Mouse (Mus musculus) lung, postnatal 36 days (tissue): ENCODE data around the gene Smyd3.
A peak's percentile ranks its signal among the peaks of the same experiment; 100 is the strongest.

Experiments
- DNase-seq: peaks from one replicate; pipeline ENCODE4 v3.0.0; 2022; ENCODE audit warnings: mixed read lengths

Gene Smyd3

DNA sequence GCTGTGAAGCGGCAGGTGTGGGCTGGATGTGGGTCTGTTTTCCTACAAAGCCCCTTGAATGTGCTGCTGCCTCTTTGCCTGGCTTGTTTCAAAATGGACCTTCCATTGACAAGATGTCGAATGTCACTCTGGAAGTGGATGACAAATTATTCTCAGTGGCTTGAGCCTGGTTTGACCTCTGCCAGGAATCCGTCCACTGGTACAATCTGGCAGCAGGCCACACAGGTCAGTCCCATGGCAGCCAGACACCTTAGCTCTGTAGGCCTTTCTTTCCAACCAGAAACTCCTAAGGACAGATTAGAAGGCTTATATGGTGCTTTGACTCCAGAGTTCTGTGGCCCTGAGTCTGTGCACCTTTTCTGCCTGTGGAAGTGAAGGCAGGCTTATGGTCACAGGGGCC lies 507.9 kb downstream of the Smyd3 start:
- no peak for DNase-seq

DNA sequence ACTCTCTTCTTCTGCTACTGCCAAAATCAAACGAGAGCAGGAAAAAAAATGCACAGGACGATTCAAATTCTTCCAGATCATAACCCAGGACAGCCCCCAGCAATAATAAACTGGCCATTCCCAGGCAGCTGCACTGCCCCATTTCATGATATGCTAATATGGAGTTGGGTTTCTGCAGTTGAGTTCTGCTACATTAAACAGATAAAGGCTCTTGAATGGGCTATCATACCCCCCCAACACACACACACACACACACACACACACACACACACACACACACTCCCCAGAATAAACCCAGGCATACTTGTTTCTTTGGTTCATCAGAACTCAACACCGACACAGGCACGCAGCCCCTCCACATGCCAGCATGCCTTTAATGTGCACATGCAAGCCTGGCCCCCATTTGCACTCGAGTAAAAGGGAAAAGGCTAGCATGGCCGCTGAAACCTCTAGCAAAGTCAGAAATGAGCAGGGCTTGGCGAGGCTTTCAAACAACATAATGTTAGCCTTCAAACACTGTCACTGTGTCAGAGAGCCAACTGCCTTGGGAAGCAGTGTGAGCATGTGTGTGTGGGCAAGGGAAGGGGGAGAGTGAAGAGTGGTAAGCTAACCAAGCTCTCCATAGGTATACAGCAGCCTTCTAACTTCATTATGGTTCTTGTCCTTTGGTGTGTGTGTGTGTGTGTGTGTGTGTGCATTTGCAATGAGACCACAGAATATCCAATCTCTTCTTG lies 513.5 kb downstream of the Smyd3 start:
- no peak for DNase-seq

DNA sequence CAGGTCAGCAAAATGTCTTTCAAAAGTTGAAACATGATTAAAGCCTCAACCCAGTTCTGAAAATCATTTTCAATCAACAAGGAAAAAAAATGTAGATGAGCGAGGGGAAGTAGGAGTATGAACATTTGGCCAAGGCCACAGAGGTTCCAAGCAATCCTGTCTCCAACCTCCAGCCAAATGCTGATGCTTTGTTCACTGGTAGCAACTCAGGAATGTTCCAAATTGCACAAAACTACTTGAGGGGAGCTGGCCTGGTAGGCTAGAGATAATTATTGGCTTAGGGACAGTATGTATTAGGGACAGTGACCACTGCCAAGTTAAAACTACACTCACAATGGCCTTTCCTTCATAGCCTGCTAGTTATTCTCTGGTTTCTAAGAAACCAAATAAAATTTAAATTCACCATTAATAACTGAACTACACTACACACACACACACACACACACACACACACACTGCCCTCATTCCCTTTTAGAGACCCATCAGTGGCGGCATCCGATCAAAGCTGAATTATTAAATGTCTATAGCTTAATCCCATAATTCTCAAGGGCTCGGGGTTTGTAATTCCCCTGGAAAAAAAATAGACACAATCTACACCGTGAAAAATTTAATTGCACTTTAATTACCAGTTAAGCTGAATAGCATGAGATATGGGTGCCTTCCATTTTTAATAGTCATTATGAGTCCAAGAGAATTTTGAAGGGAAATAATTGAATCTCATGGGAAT lies 514.3 kb downstream of the Smyd3 start:
- DNase-seq = no peak

DNA sequence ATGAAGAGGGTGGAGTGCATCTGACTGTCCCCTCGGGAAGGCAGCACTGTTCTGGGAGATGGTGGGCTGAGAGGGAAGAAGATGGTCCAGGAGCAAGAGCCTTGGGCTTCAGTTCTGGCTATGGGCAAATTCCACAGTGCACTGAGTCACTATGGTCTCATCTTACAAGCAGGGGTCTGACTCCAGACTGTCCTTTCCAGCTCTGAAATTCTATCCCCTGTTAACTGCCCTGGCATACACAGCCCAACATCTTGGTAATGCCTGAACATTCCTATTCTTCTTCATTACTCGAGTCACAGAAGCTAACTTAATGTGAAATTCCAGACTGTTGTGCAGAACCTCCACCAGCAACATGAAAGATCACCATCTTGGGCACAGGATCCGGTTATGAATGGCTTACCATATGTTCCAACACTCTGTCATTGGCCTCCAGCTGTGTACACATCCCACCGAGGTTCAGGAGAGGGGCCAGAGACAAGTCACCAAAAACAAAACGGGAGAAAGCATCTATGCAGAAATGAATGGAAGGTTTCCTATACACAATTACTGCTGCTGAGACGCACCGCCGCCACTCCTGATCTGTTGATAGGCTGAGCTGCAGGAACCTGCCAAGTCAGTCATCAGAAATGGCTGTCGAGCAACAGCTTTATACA lies 517.8 kb downstream of the Smyd3 start:
- DNase-seq = no peak

DNA sequence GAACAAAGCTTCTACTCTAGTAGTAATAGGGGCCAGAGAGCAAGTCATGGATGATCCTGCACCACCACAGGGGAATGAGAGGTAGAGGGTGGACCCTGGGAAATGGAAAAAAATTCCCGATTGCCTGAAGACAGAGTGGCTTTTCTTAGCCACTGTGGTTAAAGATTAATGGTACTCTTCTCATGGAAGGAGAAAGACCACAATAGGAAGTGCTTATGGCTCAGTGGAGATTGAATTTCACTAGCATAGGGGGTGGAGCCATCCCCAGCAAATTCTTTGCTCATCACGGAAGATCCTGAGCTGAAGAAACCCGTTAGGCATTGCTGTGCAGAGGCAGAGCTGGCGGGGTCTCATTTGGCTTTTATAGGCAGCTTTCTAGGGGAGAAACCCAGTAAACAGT lies 520.0 kb downstream of the Smyd3 start:
- no peak for DNase-seq

DNA sequence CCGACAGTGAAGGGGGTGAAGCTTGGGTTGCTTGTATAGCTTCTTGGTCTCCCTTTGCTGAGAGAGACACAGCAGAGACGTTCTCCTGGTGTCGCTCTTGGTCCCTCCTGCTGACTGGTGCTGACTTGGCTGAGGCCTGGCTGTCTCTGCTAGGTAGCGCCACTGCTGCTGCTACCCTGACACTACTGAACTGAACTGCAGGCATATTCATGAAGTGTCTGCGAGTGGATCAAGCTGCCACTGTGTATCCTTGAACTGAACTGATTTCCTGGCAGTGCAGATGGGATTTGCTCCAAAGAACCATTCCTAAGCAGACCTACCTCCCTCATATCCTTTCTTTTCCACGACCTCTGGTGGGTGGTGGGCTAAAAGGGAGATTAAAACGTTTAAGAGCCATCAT lies 523.6 kb downstream of the Smyd3 start:
- peak; percentile 31 for DNase-seq

DNA sequence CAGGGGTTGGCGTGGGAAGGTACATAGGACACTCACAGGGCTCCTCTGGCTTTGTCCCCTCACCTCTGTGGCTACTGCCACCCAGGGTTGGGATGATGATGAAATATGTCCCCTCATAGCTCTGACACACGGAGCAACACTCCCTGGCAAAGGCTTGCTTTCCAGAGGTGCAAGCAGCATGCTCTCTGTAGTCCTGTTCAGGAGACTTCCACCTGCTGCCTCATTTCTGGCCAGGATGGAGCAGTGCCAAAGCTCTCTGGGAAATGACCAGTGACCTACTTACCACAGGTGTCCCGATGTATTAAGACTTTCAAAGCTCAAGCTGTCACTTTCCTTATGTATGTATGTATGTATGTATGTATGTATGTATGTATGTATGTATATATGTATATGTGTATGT lies 525.3 kb downstream of the Smyd3 start:
- no peak for DNase-seq

DNA sequence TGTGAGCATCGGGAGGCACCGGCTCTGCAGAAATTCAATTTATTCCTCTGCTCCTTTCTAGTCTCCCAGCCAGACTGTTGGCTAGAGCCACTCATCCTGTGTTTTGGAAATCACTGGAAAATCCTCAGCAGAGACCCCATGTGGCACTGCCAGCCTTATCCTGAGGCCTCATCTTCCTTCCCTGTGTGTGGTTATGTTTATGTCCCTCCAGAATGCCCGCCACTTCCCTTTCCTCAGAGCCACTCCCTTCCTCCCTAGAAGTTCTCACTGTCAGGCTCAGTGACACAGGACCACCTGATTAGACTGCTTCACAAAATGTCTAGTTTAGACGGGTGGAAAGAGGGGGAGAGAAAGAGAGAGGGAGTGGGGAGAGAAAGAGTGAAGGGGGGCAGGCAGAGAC lies 526.4 kb downstream of the Smyd3 start:
- peak; percentile 62 for DNase-seq

DNA sequence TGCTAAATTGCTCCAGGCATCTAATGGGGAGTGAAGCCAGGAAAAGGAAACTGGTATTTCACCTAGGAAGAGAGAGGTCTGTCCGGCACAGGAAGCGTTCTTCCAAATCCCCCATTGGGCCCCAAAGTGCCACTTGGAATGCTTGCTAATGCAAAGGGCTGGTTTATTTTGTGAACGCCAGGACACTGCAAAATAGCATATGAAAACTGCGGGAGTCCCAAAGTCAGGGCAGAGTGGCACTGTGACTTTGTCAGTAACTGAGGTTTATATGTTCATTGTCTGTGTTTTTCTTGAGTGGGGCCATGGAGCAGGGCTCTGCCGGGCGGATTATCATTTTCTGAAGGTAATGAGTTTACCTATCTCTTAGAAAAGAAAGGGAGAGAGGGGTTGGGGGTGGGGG lies 526.8 kb downstream of the Smyd3 start:
- DNase-seq = no peak

DNA sequence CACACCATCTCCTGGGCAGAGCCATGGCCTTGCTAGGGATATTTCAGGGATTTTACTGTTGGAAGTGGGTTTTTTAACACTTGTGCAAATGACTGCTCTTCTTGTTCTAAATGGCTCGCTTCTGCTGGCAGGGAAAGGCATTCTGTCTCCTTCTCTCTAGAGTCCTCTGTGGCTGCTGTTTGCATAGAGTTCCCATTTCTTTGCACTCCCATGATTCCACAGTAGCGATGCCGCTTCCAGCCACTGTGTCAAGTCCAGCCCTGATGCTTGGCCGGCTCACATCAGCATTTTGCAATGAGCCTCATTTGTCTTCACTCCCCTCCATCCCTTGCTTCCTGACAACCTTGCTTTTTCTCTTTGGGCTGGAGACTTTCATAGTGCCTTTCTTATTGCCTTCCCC lies 528.4 kb downstream of the Smyd3 start:
- no peak for DNase-seq

DNA sequence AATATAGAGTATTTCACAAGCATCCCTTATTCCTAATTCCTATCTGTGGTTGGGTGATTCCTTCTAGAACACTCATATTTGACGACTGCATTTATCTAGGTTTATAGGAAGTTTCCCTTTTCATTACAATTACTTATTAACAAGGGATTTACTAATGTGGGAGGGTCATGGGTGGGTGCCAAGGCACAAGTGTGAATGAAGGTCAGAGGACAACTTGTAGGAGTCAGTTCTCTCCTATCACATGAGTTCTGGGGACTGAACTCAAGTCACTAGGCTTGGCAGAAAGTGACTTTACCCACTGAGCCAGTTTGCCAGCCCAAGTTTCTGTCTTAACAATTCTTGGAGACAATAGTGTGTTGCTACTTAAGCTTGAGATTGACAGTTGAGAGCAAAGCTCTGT lies 529.7 kb downstream of the Smyd3 start:
- no peak for DNase-seq

DNA sequence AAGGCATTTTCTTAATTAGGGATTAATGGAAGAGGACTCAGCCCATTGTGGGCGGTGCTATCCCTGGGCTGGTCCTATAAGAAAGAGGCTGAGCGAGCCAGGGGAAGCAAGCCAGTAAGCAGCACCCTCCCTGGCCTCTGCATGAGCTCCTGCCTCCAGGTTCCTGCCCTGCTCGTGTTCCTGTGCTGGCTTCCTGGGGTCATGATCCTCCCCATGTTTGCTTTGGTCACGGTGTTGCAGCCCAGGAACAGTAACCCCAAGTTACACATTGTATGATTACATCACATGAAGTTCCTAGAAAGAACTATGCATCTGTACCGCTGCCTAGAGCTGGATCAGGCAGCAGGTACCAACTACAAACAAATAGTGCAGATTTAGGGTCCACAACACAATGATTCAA lies 536.2 kb downstream of the Smyd3 start:
- no peak for DNase-seq

DNA sequence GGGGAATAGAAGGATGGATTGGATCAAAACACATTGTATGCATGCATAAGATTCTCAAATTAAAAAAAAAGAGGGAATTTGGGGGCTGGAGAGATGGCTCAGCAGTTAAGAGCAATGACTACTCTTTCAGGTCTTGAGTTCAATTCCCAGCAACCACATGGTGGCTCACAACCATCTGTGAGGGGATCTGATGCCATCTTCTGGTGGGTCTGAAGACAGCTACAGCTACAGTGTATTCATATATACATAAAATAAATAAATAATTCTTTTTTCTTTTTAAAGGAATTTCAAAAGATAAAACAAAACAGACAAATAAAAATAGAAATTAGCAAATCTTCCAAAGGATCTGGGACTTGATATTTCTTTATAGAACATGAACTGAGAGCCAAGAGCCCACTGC lies 537.7 kb downstream of the Smyd3 start:
- no peak for DNase-seq

DNA sequence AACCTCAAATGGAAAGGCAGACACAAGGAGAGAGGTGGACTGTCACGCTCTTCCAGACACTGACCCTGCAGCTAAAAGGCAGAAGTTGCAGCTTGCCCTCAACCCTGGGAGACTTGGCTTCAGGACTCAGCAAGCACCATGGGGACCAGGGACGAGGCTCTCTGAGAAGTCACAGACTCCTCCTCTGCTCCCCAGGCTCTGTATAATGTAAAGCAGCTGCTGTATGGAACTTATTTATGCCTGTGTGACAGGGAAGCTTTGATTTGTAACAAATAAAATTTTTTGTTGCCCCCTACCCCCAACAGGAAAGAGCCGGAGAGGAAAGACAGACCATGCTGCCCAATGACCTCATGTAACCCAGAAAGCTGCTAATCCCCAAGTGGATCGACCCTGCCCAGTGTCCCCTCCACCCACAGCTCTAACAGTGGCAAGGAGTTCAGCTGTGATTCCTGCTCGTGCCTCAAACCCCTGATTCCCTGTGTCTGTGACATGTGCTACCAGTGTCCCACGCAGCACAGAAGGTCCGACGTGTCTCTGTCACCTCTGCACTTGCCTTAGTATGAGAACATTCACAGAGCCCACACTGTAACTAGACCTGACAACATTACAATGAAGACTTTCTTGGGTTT lies 539.1 kb downstream of the Smyd3 start:
- DNase-seq = no peak

DNA sequence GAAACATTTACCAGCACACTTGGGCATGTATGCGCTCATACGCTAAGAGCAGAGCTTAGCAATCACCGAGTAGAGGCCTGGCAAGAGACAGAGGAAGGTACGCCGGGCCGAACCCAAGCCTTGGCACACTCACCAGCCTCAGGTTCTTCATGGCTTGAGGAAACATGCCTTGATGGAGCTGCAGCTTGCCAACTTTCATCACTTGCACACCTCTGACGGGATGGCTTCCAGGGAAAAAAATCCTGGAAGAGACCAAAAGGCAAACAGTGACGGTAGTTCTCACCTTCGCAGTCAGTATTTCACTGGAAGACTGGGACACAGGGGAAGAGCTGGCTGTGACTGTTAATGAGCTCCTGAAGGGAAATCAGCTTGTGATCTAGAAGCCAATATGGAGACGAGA lies 545.8 kb downstream of the Smyd3 start:
- DNase-seq = no peak

DNA sequence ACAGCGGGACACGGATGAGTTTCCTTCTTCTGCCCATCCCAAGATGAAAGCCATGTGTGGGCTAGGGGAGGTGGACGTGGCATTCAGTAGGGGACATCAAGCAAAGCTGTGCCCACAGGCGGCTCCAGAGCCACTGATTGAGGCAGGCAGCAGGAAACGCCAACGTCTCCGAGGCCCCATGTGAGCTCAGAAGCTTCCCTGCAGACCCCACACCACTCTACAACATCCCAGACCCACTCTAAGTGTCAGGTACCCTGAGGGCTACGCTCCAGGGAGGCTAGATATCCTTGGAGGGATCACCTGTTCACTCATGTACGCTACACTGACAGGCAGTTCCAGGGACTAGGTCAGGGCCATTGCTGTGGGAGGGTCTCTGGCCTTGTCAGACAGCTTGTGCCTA lies 556.2 kb downstream of the Smyd3 start:
- DNase-seq = no peak

DNA sequence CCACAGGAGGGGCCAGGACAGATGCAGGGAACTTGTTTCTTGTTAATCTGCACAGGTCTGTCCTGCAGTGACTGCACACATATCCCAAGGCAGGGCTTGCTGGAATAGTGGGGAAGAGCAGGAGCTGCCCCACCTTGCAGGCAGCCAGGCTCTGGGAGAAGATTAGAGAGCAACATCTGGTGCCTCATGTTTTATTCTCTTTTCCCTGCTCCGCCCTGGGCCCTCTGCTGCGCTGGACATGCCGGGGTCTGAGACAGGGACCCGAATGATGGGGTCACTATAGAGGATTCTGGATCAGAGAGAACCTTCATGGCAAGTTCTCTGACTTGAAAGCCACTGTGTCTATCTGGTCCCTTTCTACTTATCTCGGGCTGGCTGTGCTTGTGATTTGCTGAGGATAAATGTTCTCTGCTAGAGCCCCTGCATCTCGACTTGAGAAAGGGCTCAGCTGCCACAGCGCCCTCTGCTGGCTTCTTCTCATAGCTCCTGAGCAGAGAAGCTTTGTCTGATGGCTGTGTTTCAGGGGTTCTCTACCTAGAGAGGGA lies 557.8 kb downstream of the Smyd3 start:
- peak; percentile 66 for DNase-seq

DNA sequence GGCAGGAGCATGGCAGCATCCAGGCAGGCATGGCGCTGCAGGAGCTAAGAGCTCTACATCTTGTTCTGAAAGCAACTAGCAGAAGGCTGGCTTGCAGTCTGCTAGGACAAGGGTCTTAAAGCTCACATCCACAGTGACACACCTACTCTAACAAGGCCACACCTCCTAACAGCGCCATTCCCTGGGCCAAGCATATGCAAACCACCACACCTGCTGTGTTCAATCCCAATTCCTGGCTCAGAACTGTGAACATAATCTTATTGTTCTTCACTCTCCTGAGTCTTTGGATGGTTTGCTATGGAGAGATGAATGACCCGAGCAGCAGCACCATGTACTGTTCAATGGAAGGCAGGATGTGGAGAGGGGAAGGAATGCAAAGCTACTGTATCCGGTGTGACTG lies 559.2 kb downstream of the Smyd3 start:
- DNase-seq = no peak

DNA sequence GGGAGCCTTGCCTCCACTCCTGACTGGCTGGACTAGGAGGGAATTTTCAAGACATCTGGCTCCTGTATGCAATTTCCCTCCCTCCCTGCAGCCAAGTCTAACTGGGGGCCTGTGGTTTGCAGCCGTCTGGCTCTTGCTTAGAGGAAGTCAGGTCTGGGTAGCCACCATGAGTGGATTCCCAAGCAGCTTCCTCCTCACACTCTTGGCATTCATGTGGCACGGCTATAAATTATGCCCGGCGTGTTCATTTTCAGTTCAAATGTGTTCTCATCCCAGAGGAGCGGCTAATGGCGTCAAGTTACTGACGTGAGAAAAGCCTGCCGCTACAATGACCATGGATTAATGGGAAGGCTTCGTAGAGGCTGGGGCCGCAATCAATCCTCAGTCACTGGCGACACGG lies 564.9 kb downstream of the Smyd3 start:
- DNase-seq = no peak

DNA sequence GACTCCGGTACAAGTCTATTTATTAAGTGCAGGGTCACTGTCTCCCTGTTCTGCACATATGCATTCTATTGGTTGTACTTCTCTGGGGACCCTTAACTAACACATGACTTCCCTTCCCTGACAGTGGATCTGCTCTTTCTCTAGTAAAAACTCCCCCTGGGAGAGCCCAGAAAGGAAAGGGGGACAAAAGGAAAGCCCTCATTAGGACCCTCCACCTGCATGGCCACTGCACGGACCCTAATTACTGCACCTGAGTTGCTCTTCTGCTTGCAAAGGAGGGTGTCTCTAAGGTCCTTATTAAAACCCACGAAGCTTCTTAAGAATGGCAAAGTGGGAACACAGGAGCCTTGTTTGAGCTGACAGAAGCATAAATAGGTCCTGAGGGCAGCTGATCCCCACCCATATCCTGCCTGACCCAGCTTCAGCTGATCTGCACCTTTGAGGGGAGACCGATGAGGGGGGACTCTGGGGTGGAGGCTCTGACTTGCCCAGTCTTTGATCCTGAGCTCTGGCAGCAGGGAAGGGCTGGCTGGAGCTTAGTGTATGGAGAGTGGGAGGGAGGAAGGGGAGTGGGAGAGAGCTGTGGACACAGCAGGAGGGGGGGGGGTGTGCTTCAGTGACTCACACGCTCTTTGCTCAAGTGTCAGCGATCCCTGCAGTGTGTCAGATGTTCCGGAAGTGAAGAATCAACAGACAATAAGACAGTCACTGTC lies 575.4 kb downstream of the Smyd3 start:
- DNase-seq = no peak

DNA sequence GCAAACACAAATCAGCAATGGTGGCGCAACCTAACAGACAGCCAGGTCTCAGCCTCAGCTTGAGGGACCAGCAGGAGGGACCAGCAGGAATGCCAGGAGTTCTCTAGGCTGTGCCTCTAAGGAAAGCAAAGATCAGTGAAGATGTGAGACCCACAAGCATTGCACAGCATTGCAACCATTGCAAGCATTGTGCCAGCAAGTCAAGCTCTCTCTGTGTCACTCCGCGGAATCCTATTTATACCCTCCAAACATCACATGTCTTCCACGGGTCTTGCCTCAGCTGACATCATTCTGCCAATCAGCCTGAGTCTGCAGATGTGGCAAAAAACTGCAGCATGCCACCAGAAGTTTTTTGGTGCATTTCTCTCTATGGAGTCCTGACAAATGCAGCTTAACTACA lies 577.5 kb downstream of the Smyd3 start:
- no peak for DNase-seq

DNA sequence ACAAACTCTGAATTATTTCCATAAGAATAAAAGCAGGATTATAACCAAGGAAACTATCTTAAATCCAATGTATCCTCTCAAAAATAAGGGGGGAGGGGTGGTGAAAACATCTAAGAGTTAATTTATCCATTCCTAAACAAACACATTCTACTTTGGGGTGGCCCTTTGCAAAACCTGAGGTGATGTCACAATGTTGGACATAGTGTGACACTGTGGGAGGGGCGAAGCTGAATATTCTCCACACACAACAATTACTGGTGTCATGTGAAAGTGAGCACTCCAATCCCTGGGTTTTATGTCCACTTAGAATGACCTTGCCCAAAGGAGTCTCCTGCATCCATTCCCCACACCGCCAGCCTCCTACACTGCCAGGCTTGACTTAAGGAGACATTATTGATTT lies 580.9 kb downstream of the Smyd3 start:
- no peak for DNase-seq

DNA sequence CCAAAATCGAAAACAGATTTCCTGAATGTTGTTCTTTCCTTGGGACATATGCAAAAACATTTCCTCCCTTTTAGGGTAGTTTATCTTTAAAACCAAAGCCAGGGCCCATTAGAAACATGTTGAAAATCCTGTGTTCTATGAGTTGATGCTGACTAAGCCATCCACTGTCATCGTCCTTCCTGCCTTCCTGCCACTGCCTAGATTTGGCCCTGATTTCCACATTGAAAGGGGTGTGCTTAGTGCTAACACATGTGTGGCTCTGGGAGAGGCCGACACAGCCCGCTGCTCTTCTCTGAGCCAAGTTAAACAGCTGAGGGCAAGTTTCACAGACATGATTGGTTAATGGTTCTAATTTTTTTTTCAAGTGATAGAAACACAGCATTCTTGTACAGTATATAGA lies 581.4 kb downstream of the Smyd3 start:
- DNase-seq = no peak
